Mouse (Mus musculus) liver, embryonic 13.5 days (tissue): Measurements from ENCODE around the gene Cacna1c. TPM values are rescaled to one million over a fixed set of nuclear protein-coding genes. Genes with fewer than 3 reads are reported as not detected.

Experiments used
- ATAC-seq: fragments of 200-750 bp; cut with Nextera tagmentation; 2 replicates; pipeline ENCODE4 v1.8.0; 2017; ENCODE audit warnings: low read depth, mild to moderate bottlenecking, moderate number of reproducible peaks, moderate library complexity
- DNase-seq: peaks from one replicate; pipeline ENCODE4 v3.0.0; 2022
- H3K27ac ChIP-seq: fragments of 300-500 bp; sonication (generic); 2 replicates; pipeline ENCODE4 v1.5.1; 2015; ENCODE audit warnings: moderate library complexity, mild to moderate bottlenecking, inconsistent platforms
- H3K27me3 ChIP-seq: fragments of 300-500 bp; sonication (generic); 2 replicates; pipeline ENCODE4 v1.6.1; 2015; ENCODE audit warnings: mild to moderate bottlenecking, inconsistent platforms
- H3K36me3 ChIP-seq: fragments of 300-500 bp; sonication (generic); 2 replicates; pipeline ENCODE4 v1.6.1; 2015; ENCODE audit warnings: mild to moderate bottlenecking, inconsistent platforms
- H3K4me1 ChIP-seq: fragments of 300-500 bp; sonication (generic); replicated peaks from 2 replicates; pipeline ENCODE4 v1.6.1; 2015; ENCODE audit warnings: inconsistent platforms
- H3K4me2 ChIP-seq: fragments of 300-500 bp; sonication (generic); 2 replicates; pipeline ENCODE4 v1.6.1; 2015; ENCODE audit warnings: inconsistent platforms, mild to moderate bottlenecking, moderate library complexity
- H3K4me3 ChIP-seq: fragments of 300-500 bp; sonication (generic); replicated peaks from 2 replicates; pipeline ENCODE4 v1.5.1; 2015; ENCODE audit warnings: mild to moderate bottlenecking, inconsistent platforms
- H3K9ac ChIP-seq: fragments of 300-500 bp; sonication (generic); 2 replicates; pipeline ENCODE4 v1.6.1; 2015; ENCODE audit warnings: mild to moderate bottlenecking, inconsistent platforms
- H3K9me3 ChIP-seq: fragments of 300-500 bp; sonication (generic); replicated peaks from 2 replicates; pipeline ENCODE4 v1.6.1; 2016; ENCODE audit warnings: inconsistent platforms
- WGBS: fragments of 180-500 bp; shearing (Covaris S2); methylation state at CpG from one replicate; pipeline ENCODE4 v1.1.7; 2015; ENCODE audit not compliant: insufficient replicate concordance; 5-methylcytosine and 5-hydroxymethylcytosine counted together
- polyA plus RNA-seq: library from polyadenylated mRNA; unstranded; fragments of >200 nt; fragmentation: Nextera tagmentation; extraction: Ambion mirVana; gene quantifications from 2 replicates; pipeline ENCODE4 v1.2.1, GENCODE M21; 2015

The Cacna1c gene
- polyA plus RNA-seq, 1 experiment from 2014 or later: 0.25 TPM

- ATAC-seq: no peak
- Histone ChIP-seq H3K4me3 (no peak overlapping the region), H3K27ac (no peak overlapping the region), H3K4me2 (no peak overlapping the region), H3K4me1 (no peaks in the 10 kb centered on the region), H3K9me3 (no peaks in the 10 kb centered on the region), H3K27me3 (no peaks in the 10 kb centered on the region), H3K36me3 (no peaks in the 10 kb centered on the region), H3K9ac (no peak overlapping the region)
- WGBS: 55% methylated on average over 7 of the region's 7 CpGs
- DNase-seq: no peak
Measured at GRCm38 (mm10) chr6:119072772-119073171, 123.4 kb downstream of the Cacna1c start.

DNA sequence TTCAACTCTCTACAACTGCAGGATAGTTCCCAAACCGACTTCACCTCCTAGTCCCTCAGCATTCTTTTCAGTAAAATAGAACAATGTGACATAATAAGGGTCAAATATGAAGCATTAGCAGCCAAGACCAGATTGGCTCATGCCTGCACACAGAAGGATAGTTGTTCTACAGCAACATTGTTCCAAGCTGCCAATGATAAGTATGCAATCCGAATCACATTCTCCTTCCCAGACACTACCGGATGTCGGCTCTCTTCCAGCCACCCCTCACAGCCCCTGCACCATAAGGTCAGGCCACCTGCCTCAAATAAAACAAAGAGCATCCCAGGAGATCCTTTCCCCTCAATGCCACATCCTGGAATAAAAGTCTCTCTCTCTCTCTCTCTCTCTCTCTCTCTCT lies 125.4 kb downstream of the Cacna1c start:
- no peaks in the 10 kb centered on the region for H3K4me1 ChIP-seq
- no peak overlapping the region for H3K4me2 ChIP-seq
- H3K9ac ChIP-seq: no peak overlapping the region
- DNase-seq: no peak
- H3K27me3 ChIP-seq: no peaks in the 10 kb centered on the region
- no peak overlapping the region for H3K4me3 ChIP-seq
- H3K27ac ChIP-seq: no peak overlapping the region
- no peak for ATAC-seq
- no peaks in the 10 kb centered on the region for H3K36me3 ChIP-seq
- WGBS: 69% methylated on average over 4 of the region's 4 CpGs
- no peaks in the 10 kb centered on the region for H3K9me3 ChIP-seq

- H3K27me3 ChIP-seq: no peaks in the 10 kb centered on the region
- ATAC-seq (no peak), DNase-seq (no peak)
- H3K4me1 ChIP-seq: no peaks in the 10 kb centered on the region
- no peak overlapping the region for H3K9ac ChIP-seq
- H3K4me3 ChIP-seq: no peak overlapping the region
- no peak overlapping the region for H3K4me2 ChIP-seq
- H3K36me3 ChIP-seq: no peaks in the 10 kb centered on the region
- no peak overlapping the region for H3K27ac ChIP-seq
- H3K9me3 ChIP-seq: no peaks in the 10 kb centered on the region
- WGBS: 73% methylated on average over 3 of the region's 3 CpGs
Measured at GRCm38 (mm10) chr6:119070351-119070750, 125.9 kb downstream of the Cacna1c start.

- ATAC-seq (no peak), DNase-seq (no peak)
- H3K27me3 ChIP-seq: no peaks in the 10 kb centered on the region
- no peak overlapping the region for H3K4me3 ChIP-seq
- H3K36me3 ChIP-seq: no peaks in the 10 kb centered on the region
- H3K9ac ChIP-seq: no peak overlapping the region
- H3K4me2 ChIP-seq: no peak overlapping the region
- no peaks in the 10 kb centered on the region for H3K4me1 ChIP-seq
- H3K9me3 ChIP-seq: no peaks in the 10 kb centered on the region
- 57% methylated on average over 5 of the region's 5 CpGs for WGBS
- no peak overlapping the region for H3K27ac ChIP-seq
Measured at GRCm38 (mm10) chr6:119069145-119069544, 127.1 kb downstream of the Cacna1c start.

DNA sequence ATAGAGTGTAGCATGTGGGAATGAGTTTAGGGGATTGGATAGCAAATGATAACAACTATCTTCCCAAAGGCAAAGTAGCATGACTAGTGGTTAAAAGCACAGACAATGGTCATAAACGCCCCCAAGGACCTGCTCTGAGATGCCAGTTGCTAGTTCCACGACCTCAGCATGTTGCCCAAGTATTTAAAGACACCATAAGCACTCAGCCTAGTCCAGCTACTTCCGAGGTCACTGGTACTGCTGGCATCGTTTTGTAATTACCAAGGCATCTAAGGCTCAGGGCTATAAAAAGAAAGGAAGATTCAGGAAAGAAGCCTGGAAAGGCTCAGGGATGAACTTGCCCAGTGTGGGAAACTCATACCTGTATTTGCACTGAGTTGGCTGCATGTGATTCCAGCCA lies 127.6 kb downstream of the Cacna1c start:
- Histone ChIP-seq H3K9ac (no peak overlapping the region), H3K4me2 (no peak overlapping the region), H3K4me1 (no peaks in the 10 kb centered on the region), H3K27ac (no peak overlapping the region), H3K9me3 (no peaks in the 10 kb centered on the region), H3K36me3 (no peaks in the 10 kb centered on the region), H3K27me3 (no peaks in the 10 kb centered on the region), H3K4me3 (no peak overlapping the region)
- DNase-seq (no peak), ATAC-seq (no peak)
- 46% methylated on average over 4 of the region's 4 CpGs for WGBS

- H3K4me1 ChIP-seq: no peaks in the 10 kb centered on the region
- no peaks in the 10 kb centered on the region for H3K36me3 ChIP-seq
- H3K27me3 ChIP-seq: no peaks in the 10 kb centered on the region
- H3K27ac ChIP-seq: no peak overlapping the region
- DNase-seq (no peak), ATAC-seq (no peak)
- no peaks in the 10 kb centered on the region for H3K9me3 ChIP-seq
- H3K4me3 ChIP-seq: no peak overlapping the region
- no peak overlapping the region for H3K4me2 ChIP-seq
- WGBS: 75% methylated on average over 5 of the region's 5 CpGs
- no peak overlapping the region for H3K9ac ChIP-seq
Measured at GRCm38 (mm10) chr6:119064961-119065360, 131.3 kb downstream of the Cacna1c start.

GRCm38 (mm10) chr6:119064430-119064829 lies 131.8 kb downstream of the Cacna1c start:
- H3K27me3 ChIP-seq: no peaks in the 10 kb centered on the region
- DNase-seq (no peak), ATAC-seq (no peak)
- H3K4me3 ChIP-seq: no peak overlapping the region
- H3K36me3 ChIP-seq: no peaks in the 10 kb centered on the region
- H3K4me1 ChIP-seq: no peaks in the 10 kb centered on the region
- H3K9ac ChIP-seq: no peak overlapping the region
- H3K27ac ChIP-seq: no peak overlapping the region
- H3K4me2 ChIP-seq: no peak overlapping the region
- WGBS: 73% methylated on average over 9 of the region's 9 CpGs
- H3K9me3 ChIP-seq: no peaks in the 10 kb centered on the region

GRCm38 (mm10) chr6:119062695-119063094 lies 133.5 kb downstream of the Cacna1c start:
- H3K9me3 ChIP-seq: no peaks in the 10 kb centered on the region
- ATAC-seq: no peak
- H3K9ac ChIP-seq: no peak overlapping the region
- no peak overlapping the region for H3K4me3 ChIP-seq
- no peak overlapping the region for H3K4me2 ChIP-seq
- no peaks in the 10 kb centered on the region for H3K27me3 ChIP-seq
- H3K4me1 ChIP-seq: no peaks in the 10 kb centered on the region
- no peaks in the 10 kb centered on the region for H3K36me3 ChIP-seq
- no peak overlapping the region for H3K27ac ChIP-seq
- no peak for DNase-seq

DNA sequence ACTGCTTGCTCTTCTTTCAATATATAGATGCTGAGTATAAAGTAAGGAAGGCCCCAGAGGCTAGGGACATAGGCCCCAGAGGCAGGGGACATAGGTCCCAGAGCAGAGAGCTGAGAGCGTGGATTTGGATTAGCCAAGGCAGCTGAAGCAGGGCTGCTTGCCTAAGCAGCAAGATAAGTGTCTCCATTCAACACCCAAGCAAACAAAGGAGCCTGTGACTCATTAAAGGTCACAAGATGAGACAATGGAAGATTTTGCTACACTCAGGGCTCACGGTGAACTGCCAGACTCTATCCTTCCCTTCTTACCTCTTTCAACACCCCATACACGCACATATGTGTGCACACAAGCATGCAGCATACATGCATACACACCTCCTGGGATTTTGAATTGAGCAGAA lies 137.3 kb downstream of the Cacna1c start:
- DNase-seq: no peak
- WGBS: 55% methylated on average over 3 of the region's 3 CpGs
- Histone ChIP-seq H3K9me3 (no peaks in the 10 kb centered on the region), H3K4me1 (no peaks in the 10 kb centered on the region), H3K36me3 (no peaks in the 10 kb centered on the region), H3K4me2 (no peak overlapping the region), H3K27ac (no peak overlapping the region), H3K4me3 (no peak overlapping the region), H3K27me3 (no peaks in the 10 kb centered on the region), H3K9ac (no peak overlapping the region)
- ATAC-seq: no peak

DNA sequence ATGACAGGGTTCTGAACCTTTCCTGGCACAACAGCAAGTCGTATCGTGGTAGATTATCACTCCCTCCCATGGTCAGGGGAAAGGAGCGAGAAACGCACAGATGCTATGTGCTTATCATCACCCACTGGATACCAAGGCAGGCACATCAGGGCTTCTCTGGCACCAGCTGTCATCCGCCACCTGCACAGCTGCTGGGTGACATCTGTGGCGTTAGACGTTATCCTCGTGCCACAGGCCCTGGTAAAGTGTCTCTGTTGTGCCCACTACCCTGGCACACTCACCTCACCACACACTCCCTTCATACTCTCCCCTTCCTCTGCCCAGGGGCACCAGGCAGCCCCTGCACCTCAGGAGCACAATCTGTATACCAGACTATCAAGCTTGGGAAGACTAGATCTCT lies 137.8 kb downstream of the Cacna1c start:
- Histone ChIP-seq H3K9ac (no peak overlapping the region), H3K4me3 (no peak overlapping the region), H3K27ac (no peak overlapping the region), H3K4me1 (no peaks in the 10 kb centered on the region), H3K27me3 (no peaks in the 10 kb centered on the region), H3K9me3 (no peaks in the 10 kb centered on the region), H3K36me3 (no peaks in the 10 kb centered on the region), H3K4me2 (no peak overlapping the region)
- DNase-seq (no peak), ATAC-seq (no peak)
- WGBS: 45% methylated on average over 8 of the region's 8 CpGs

DNA sequence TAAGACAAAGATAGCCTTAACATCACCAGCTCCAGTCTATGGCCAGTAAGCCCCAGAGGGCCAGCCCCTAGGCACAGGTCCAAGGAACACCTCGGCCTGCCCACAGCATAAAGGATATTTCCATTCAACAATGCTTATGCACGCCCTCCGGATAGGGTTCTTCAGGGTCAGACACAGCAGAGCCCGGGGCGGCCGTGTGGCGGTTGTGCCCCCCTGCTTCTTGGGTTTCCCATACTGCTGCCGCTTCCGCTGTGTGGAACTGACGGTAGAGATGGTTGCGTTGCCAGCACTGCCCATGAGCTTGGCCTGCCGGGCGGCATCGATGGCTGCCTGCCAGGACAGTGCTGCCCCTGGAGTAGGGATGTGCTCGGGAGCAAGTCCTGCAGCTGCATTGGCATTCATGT lies 139.1 kb downstream of the Cacna1c start:
- 79% methylated on average over 15 of the region's 15 CpGs for whole genome bisulfite sequencing
- no peaks in the 10 kb centered on the region for H3K27me3 ChIP-seq
- DNase-seq: no peak

GRCm38 (mm10) chr6:119052801-119053200 lies 143.4 kb downstream of the Cacna1c start:
- Histone ChIP-seq H3K4me3 (no peak overlapping the region), H3K27me3 (no peaks in the 10 kb centered on the region), H3K36me3 (no peaks in the 10 kb centered on the region), H3K4me2 (no peak overlapping the region), H3K9me3 (no peaks in the 10 kb centered on the region), H3K4me1 (no peaks in the 10 kb centered on the region), H3K27ac (no peak overlapping the region), H3K9ac (no peak overlapping the region)
- WGBS: 68% methylated on average over 10 of the region's 10 CpGs
- ATAC-seq (no peak), DNase-seq (no peak)

More for the DNA sequence above, 139.1 kb downstream of the Cacna1c start:
- no peaks in the 10 kb centered on the region for H3K9me3 ChIP-seq
- no peak for ATAC-seq
- no peak overlapping the region for H3K4me3 ChIP-seq
- no peaks in the 10 kb centered on the region for H3K36me3 ChIP-seq
- no peaks in the 10 kb centered on the region for H3K4me1 ChIP-seq
- no peak overlapping the region for H3K4me2 ChIP-seq
- H3K27ac ChIP-seq: no peak overlapping the region
- no peak overlapping the region for H3K9ac ChIP-seq

DNA sequence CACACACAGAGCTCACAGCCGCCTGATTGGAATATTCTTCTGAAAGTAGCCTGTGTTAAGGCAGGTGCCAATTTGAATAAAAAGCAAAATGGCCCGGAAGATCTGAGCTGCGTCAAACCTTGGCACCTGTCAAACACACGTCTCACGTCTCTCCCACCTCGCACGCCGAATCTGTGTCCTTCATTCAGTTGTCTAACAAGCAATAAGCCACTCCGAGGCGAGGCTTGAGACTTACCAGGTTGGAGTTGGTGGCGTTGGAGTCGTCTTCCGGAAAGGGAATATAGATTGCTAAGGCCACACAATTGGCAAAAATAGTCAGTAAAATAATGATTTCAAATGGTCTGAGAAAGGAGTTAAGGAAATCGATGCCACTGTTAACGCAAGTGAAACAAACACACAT lies 143.9 kb downstream of the Cacna1c start:
- H3K9me3 ChIP-seq: no peaks in the 10 kb centered on the region
- no peak for ATAC-seq
- WGBS: 81% methylated on average over 15 of the region's 15 CpGs
- no peaks in the 10 kb centered on the region for H3K36me3 ChIP-seq
- H3K27ac ChIP-seq: no peak overlapping the region
- DNase-seq: no peak
- no peak overlapping the region for H3K9ac ChIP-seq
- H3K27me3 ChIP-seq: no peaks in the 10 kb centered on the region
- H3K4me1 ChIP-seq: no peaks in the 10 kb centered on the region
- H3K4me3 ChIP-seq: no peak overlapping the region
- H3K4me2 ChIP-seq: no peak overlapping the region
